Mouse (Mus musculus) midbrain, embryonic 15.5 days (tissue): ENCODE results near the gene Atp6v1b1. TPM values are rescaled to one million over a fixed set of nuclear protein-coding genes. Genes with fewer than 3 reads are reported as not detected.

ENCODE experiments used
- ATAC-seq: fragments of 200-750 bp; cut with Nextera tagmentation; replicated peaks from 2 replicates; pipeline ENCODE4 v1.8.0; 2017; ENCODE audit warnings: moderate TSS enrichment
- H3K27ac ChIP-seq: fragments of 300-500 bp; sonication (generic); 2 replicates; pipeline ENCODE4 v1.5.1; 2015; ENCODE audit warnings: mild to moderate bottlenecking, inconsistent platforms
- H3K27me3 ChIP-seq: fragments of 300-500 bp; sonication (generic); replicated peaks from 2 replicates; pipeline ENCODE4 v1.6.1; 2015; ENCODE audit warnings: inconsistent platforms
- H3K36me3 ChIP-seq: fragments of 300-500 bp; sonication (generic); replicated peaks from 2 replicates; pipeline ENCODE4 v1.6.1; 2015; ENCODE audit warnings: inconsistent platforms
- H3K4me1 ChIP-seq: fragments of 300-500 bp; sonication (generic); 2 replicates; pipeline ENCODE4 v1.6.1; 2015; ENCODE audit warnings: inconsistent platforms
- H3K4me2 ChIP-seq: fragments of 300-500 bp; sonication (generic); 2 replicates; pipeline ENCODE4 v1.6.1; 2015; ENCODE audit warnings: inconsistent platforms, mild to moderate bottlenecking, moderate library complexity
- H3K4me3 ChIP-seq: fragments of 300-500 bp; sonication (generic); 2 replicates; pipeline ENCODE4 v1.5.1; 2015; ENCODE audit warnings: mild to moderate bottlenecking, inconsistent platforms
- H3K9ac ChIP-seq: fragments of 300-500 bp; sonication (generic); 2 replicates; pipeline ENCODE4 v1.6.1; 2015; ENCODE audit warnings: mild to moderate bottlenecking, inconsistent platforms
- H3K9me3 ChIP-seq: fragments of 300-500 bp; sonication (generic); 2 replicates; pipeline ENCODE4 v1.6.1; 2016; ENCODE audit warnings: inconsistent platforms
- WGBS: fragments of 180-500 bp; shearing (Covaris S2); methylation state at CpG from one replicate; pipeline ENCODE4 v1.1.7; 2015; ENCODE audit warnings: mixed read lengths; 5-methylcytosine and 5-hydroxymethylcytosine counted together
- polyA plus RNA-seq: library from polyadenylated mRNA; unstranded; fragments of >200 nt; fragmentation: Nextera tagmentation; extraction: Ambion mirVana; gene quantifications from 2 replicates; pipeline ENCODE4 v1.2.1, GENCODE M21; 2015

The Atp6v1b1 gene
- polyA plus RNA-seq, 1 experiment from 2014 or later, result not detected

DNA sequence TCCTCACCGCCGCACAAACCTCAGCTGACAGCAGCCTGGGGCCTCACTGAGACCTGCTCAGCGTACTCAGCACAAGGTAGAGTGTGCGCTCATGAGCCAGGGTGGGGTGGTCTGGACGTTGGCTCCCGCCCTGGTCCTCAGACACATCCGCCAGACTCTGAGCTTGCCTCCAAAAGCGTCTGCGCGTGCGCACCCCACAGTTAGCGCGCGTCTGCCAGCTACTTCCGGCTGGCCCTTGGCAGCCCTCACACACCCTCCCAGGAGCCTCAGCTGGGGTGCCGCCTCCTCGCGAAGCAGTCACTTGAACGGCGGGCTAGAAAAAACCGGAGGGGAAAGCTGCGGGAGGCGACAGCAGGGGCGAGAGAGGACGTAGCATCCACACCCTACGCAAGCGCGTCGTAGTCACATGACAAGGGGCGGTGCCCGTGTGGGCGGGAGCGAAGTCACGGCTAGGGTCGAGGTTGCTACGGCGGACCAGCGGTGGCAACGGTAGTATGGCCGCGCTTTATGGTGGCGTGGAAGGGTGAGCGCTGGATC is 52.0 kb downstream of the Atp6v1b1 start, which contains the start of gene Nagk:
Nagk (plus strand) TSS at position 223 of the 537 bp plus-strand sequence.
- Histone ChIP-seq H3K27me3 (no peaks in the 10 kb centered on the region), H3K9ac (peak within 1 kb of the TSS; percentile 90), H3K36me3 (0 out of 2 replicates have a peak, but pooled peaks cover 13% of the 10 kb centered on the region), H3K9me3 (no peaks in the 10 kb centered on the region), H3K4me1 (peaks cover 15% of the 10 kb centered on the region), H3K4me3 (peak within 1 kb of the TSS; percentile 79), H3K27ac (peak within 1 kb of the TSS; percentile 96), H3K4me2 (peak within 1 kb of the TSS; percentile 73)
- WGBS, result 0% methylated on average over 43 of the region's 43 CpGs
- ATAC-seq, result peak; percentile 95

DNA sequence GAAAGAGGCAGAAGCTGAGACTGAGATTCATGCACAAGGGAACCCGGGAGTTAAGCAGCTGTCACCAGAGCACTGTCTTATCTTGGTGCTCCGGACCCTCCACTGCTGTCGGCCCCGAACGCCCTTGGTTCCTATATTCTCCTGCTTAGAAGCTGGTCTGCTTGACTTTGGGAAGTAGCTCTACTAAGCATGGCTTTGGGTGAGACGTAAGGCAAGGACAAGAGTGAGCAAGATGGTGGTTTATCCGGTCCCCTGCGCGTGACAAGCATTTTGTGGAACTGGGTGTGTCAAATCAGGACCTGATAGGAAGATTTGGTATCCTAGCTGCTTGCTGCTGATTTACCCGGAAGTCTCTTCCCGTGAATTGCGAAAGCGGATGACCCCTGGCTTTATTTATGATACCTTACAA is 52.7 kb downstream of the Atp6v1b1 start:
- WGBS, result 9% methylated on average over 13 of the region's 13 CpGs
- H3K9me3 ChIP-seq, result no peaks in the 10 kb centered on the region
- H3K4me3 ChIP-seq, result peak overlapping the region; percentile 79
- peak overlapping the region; percentile 96 for H3K27ac ChIP-seq
- peaks cover 15% of the 10 kb centered on the region for H3K4me1 ChIP-seq
- peak overlapping the region; percentile 90 for H3K9ac ChIP-seq
- no peaks in the 10 kb centered on the region for H3K27me3 ChIP-seq
- H3K36me3 ChIP-seq, result 0 out of 2 replicates have a peak, but pooled peaks cover 15% of the 10 kb centered on the region
- peak; percentile 53 for ATAC-seq
- H3K4me2 ChIP-seq, result peak overlapping the region; percentile 73

DNA sequence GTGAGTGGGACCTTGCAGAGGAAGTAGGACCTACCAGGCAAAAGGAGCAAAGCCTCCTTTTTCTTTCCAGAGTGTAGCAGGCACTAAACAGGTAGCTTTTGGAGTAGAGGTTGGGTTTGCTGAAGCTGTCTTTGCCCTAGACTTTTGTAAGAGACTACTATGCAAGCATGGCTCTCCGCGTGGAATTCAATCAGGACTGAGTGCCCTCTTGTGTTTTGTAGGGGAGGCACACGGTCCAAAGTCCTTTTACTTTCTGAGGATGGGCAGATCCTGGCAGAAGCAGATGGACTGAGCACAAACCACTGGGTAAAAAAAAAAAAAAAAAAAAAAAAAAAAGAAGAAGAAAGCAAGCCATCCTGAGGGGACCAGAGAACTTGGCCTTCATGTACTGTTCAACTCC is 53.9 kb downstream of the Atp6v1b1 start:
- H3K27me3 ChIP-seq, result no peaks in the 10 kb centered on the region
- no peak overlapping the region for H3K4me2 ChIP-seq
- H3K4me3 ChIP-seq, result no peak overlapping the region
- WGBS, result 57% methylated on average over 3 of the region's 3 CpGs
- H3K9ac ChIP-seq, result no peak overlapping the region
- no peaks in the 10 kb centered on the region for H3K9me3 ChIP-seq
- no peak overlapping the region for H3K27ac ChIP-seq
- peaks cover 15% of the 10 kb centered on the region for H3K4me1 ChIP-seq
- H3K36me3 ChIP-seq, result peaks cover 17% of the 10 kb centered on the region; the same call in 1 of the 2 replicates
- ATAC-seq, result no peak

DNA sequence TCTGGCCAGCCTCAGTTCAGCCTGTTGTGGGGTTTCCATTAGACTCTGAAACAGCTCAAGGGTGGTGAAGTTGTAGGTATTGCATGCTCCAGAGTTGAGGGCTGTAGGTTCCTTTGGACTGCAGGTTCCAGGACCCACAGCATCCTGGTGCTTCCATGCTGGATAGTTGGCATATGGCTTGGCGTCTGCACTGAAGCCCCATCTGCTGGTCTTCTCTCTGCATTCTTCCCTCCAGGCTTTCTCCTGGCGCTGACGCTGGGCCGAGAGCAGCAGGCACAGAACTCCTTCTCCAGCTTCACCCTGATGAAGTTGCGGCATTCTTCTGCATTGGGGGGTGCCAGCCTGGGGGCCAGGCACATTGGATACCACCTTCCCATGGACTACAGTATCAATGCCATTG is 59.2 kb downstream of the Atp6v1b1 start:
- Histone ChIP-seq H3K4me1 (no peaks in the 10 kb centered on the region), H3K36me3 (peaks cover 29% of the 10 kb centered on the region), H3K9me3 (no peaks in the 10 kb centered on the region), H3K4me3 (no peak overlapping the region), H3K27ac (no peak overlapping the region), H3K27me3 (no peaks in the 10 kb centered on the region), H3K9ac (no peak overlapping the region), H3K4me2 (no peak overlapping the region)
- 87% methylated on average over 5 of the region's 5 CpGs for WGBS
- no peak for ATAC-seq

DNA sequence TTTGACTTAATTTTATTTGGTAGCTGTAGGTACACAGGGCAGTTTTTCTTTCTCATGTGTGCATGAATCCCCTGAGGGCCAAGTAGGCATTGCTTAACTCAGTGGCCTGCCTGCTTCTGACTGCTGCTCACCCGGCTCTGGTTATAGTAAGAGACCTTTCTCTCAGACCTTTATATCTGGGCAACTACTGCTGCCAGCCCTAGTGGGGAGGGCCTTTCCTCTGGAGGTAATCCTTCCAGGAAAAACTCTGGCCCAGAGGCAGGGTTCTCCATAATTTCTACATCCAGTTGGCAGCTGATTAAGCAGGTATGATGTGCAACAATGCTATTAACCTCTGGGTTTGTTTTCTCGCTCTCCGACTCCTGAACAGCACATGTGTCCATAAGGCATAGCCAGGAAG is 60.1 kb downstream of the Atp6v1b1 start:
- H3K27ac ChIP-seq, result no peak overlapping the region
- WGBS, result 97% methylated on average over 3 of the region's 3 CpGs
- H3K4me3 ChIP-seq, result no peak overlapping the region
- no peaks in the 10 kb centered on the region for H3K27me3 ChIP-seq
- no peaks in the 10 kb centered on the region for H3K4me1 ChIP-seq
- H3K9me3 ChIP-seq, result no peaks in the 10 kb centered on the region
- peaks cover 29% of the 10 kb centered on the region for H3K36me3 ChIP-seq
- no peak overlapping the region for H3K4me2 ChIP-seq
- no peak overlapping the region for H3K9ac ChIP-seq
- no peak for ATAC-seq

Other genes starting within 250 kb of the Atp6v1b1 start
- 72.2 and 74.0 TPM in 2 replicates for gene Dguok, start 236.0 kb upstream of the Atp6v1b1 start, polyA plus RNA-seq
- 2.2 and 2.6 TPM in 2 replicates for gene Actg2, start 206.7 kb upstream of the Atp6v1b1 start, polyA plus RNA-seq
- 63.4 and 66.5 TPM in 2 replicates for gene Stambp, start 170.3 kb upstream of the Atp6v1b1 start, polyA plus RNA-seq
- not detected in 2 replicates for gene Clec4f, start 86.8 kb upstream of the Atp6v1b1 start, polyA plus RNA-seq
- not detected in 2 replicates for gene Cd207, start 65.1 kb upstream of the Atp6v1b1 start, polyA plus RNA-seq
- gene Vax2, start 31.7 kb upstream of the Atp6v1b1 start, polyA plus RNA-seq, result 0.18 and 0.23 TPM in 2 replicates
- 0.22 and 0.36 TPM in 2 replicates for gene Ankrd53, start 19.7 kb downstream of the Atp6v1b1 start, polyA plus RNA-seq
- gene Tex261, start 32.8 kb downstream of the Atp6v1b1 start, polyA plus RNA-seq, result 66.7 and 71.0 TPM in 2 replicates
- 120 TPM in 2 replicates for gene Nagk, start 52.0 kb downstream of the Atp6v1b1 start, polyA plus RNA-seq
- 26.3 and 28.4 TPM in 2 replicates for gene Paip2b, start 88.8 kb downstream of the Atp6v1b1 start, polyA plus RNA-seq
- gene Zfp638, start 124.1 kb downstream of the Atp6v1b1 start, polyA plus RNA-seq, result 70.5 and 76.5 TPM in 2 replicates